Mouse (Mus musculus) stomach, embryonic 14.5 days (tissue): ENCODE measurements around the gene C130050O18Rik. TPM values are rescaled to one million over a fixed set of nuclear protein-coding genes. Genes with fewer than 3 reads are reported as not detected.

Experiments used
- ATAC-seq: fragments of 200-750 bp; cut with Nextera tagmentation; 2 replicates; pipeline ENCODE4 v1.8.0; 2017; ENCODE audit warnings: low read depth, moderate TSS enrichment; ENCODE audit not compliant: insufficient number of reproducible peaks, insufficient read depth, low FRiP score
- H3K27ac ChIP-seq: fragments of 300-500 bp; sonication (generic); 2 replicates; pipeline ENCODE4 v1.5.1; 2014; ENCODE audit warnings: mild to moderate bottlenecking, low read length, moderate library complexity, mixed read lengths
- H3K27me3 ChIP-seq: fragments of 300-500 bp; sonication (generic); 2 replicates; pipeline ENCODE4 v1.6.1; 2014; ENCODE audit warnings: low read length, control low read depth, mixed read lengths; ENCODE audit not compliant: control insufficient read depth, insufficient read depth
- H3K36me3 ChIP-seq: fragments of 300-500 bp; sonication (generic); 2 replicates; pipeline ENCODE4 v1.6.1; 2014; ENCODE audit warnings: mild to moderate bottlenecking, control low read depth, low read length, moderate library complexity, mixed read lengths; ENCODE audit not compliant: control insufficient read depth, insufficient read depth
- H3K4me1 ChIP-seq: fragments of 300-500 bp; sonication (generic); 2 replicates; pipeline ENCODE4 v1.6.1; 2014; ENCODE audit warnings: low read length, control low read depth, mixed read lengths; ENCODE audit not compliant: control insufficient read depth, insufficient read depth
- H3K4me2 ChIP-seq: fragments of 300-500 bp; sonication (generic); replicated peaks from 2 replicates; pipeline ENCODE4 v1.6.1; 2014; ENCODE audit warnings: low read depth, low read length, control low read depth
- H3K4me3 ChIP-seq: fragments of 300-500 bp; sonication (generic); 2 replicates; pipeline ENCODE4 v1.5.1; 2014; ENCODE audit warnings: low read depth, low read length, control low read depth
- H3K9ac ChIP-seq: fragments of 300-500 bp; sonication (generic); replicated peaks from 2 replicates; pipeline ENCODE4 v1.6.1; 2014; ENCODE audit warnings: low read depth, mild to moderate bottlenecking, control low read depth, low read length, moderate library complexity, mixed read lengths
- H3K9me3 ChIP-seq: fragments of 300-500 bp; sonication (generic); 2 replicates; pipeline ENCODE4 v1.6.1; 2016; ENCODE audit warnings: low read depth, low read length, control low read depth; ENCODE audit not compliant: control insufficient read depth
- WGBS: fragments of 180-500 bp; shearing (Covaris S2); extraction: QIAGEN DNeasy Blood & Tissue Kit; methylation state at CpG from one replicate; pipeline ENCODE4 v1.1.7; 2014; 5-methylcytosine and 5-hydroxymethylcytosine counted together
- polyA plus RNA-seq: library from polyadenylated mRNA; unstranded; fragments of >200 nt; fragmentation: Nextera tagmentation; extraction: Ambion mirVana; gene quantifications from 2 replicates; pipeline ENCODE4 v1.2.1, GENCODE M21; 2014

C130050O18Rik gene
- polyA plus RNA-seq, 1 experiment from 2014 or later = 0.48 TPM

- Histone ChIP-seq H3K27ac (no peak within 1 kb of the TSS), H3K4me1 (peaks cover 20% of the 10 kb centered on the region), H3K9ac (peak within 1 kb of the TSS; percentile 21), H3K9me3 (no peaks in the 10 kb centered on the region), H3K36me3 (no peaks in the 10 kb centered on the region), H3K4me2 (peak within 1 kb of the TSS; percentile 37), H3K27me3 (no peaks in the 10 kb centered on the region), H3K4me3 (peak within 1 kb of the TSS; percentile 22; the same call in 1 of the 2 replicates)
- 0 out of 2 replicates have a peak, but pooled peaks have one; percentile 25 for ATAC-seq
- 53% methylated on average over 21 of the region's 21 CpGs for WGBS
These were observed 18.2 kb downstream of the C130050O18Rik start, which contains the start of gene Gper1 for GRCm38 (mm10) chr5:139423026-139423865. Gper1 (plus strand) TSS chr5:139423151.

- no peaks in the 10 kb centered on the region for H3K27me3 ChIP-seq
- peaks cover 17% of the 10 kb centered on the region; the same call in 1 of the 2 replicates for H3K4me1 ChIP-seq
- H3K36me3 ChIP-seq = no peaks in the 10 kb centered on the region
- ATAC-seq = no peak
- H3K4me2 ChIP-seq = no peak overlapping the region
- H3K9me3 ChIP-seq = no peaks in the 10 kb centered on the region
- no peak overlapping the region for H3K4me3 ChIP-seq
- no peak overlapping the region for H3K9ac ChIP-seq
- no peak overlapping the region for H3K27ac ChIP-seq
- 72% methylated on average over 9 of the region's 9 CpGs for WGBS
These were observed 20.1 kb downstream of the C130050O18Rik start for GRCm38 (mm10) chr5:139425198-139425597.

- Histone ChIP-seq H3K27me3 (no peaks in the 10 kb centered on the region), H3K4me3 (no peak overlapping the region), H3K9ac (no peak overlapping the region), H3K4me1 (peaks cover 17% of the 10 kb centered on the region; the same call in 1 of the 2 replicates), H3K36me3 (no peaks in the 10 kb centered on the region), H3K4me2 (no peak overlapping the region), H3K9me3 (no peaks in the 10 kb centered on the region), H3K27ac (no peak overlapping the region)
- no peak for ATAC-seq
- WGBS = 84% methylated on average over 9 of the region's 9 CpGs
These were observed 21.9 kb downstream of the C130050O18Rik start for GRCm38 (mm10) chr5:139427001-139427400.

- no peaks in the 10 kb centered on the region for H3K27me3 ChIP-seq
- H3K9me3 ChIP-seq = no peaks in the 10 kb centered on the region
- H3K4me3 ChIP-seq = no peak overlapping the region
- H3K4me2 ChIP-seq = no peak overlapping the region
- H3K9ac ChIP-seq = no peak overlapping the region
- H3K27ac ChIP-seq = no peak overlapping the region
- H3K4me1 ChIP-seq = peaks cover 9% of the 10 kb centered on the region; the same call in 1 of the 2 replicates
- no peaks in the 10 kb centered on the region for H3K36me3 ChIP-seq
- ATAC-seq = no peak
- 79% methylated on average over 9 of the region's 9 CpGs for WGBS
These were observed 22.9 kb downstream of the C130050O18Rik start for GRCm38 (mm10) chr5:139427989-139428388.

GRCm38 (mm10) chr5:139429818-139430341 is 24.8 kb downstream of the C130050O18Rik start:
- no peak overlapping the region for H3K27ac ChIP-seq
- ATAC-seq = peak; percentile 50; the same call in 1 of the 2 replicates
- H3K4me2 ChIP-seq = no peak overlapping the region
- H3K4me1 ChIP-seq = peaks cover 3% of the 10 kb centered on the region; the same call in 1 of the 2 replicates
- no peaks in the 10 kb centered on the region for H3K27me3 ChIP-seq
- no peak overlapping the region for H3K9ac ChIP-seq
- no peak overlapping the region for H3K4me3 ChIP-seq
- WGBS = 33% methylated on average over 12 of the region's 12 CpGs
- H3K9me3 ChIP-seq = no peaks in the 10 kb centered on the region
- no peaks in the 10 kb centered on the region for H3K36me3 ChIP-seq

GRCm38 (mm10) chr5:139432333-139432732 is 27.3 kb downstream of the C130050O18Rik start:
- no peaks in the 10 kb centered on the region for H3K36me3 ChIP-seq
- no peak overlapping the region for H3K27ac ChIP-seq
- H3K9ac ChIP-seq = no peak overlapping the region
- WGBS = 87% methylated on average over 6 of the region's 6 CpGs
- no peak overlapping the region for H3K4me2 ChIP-seq
- no peaks in the 10 kb centered on the region for H3K27me3 ChIP-seq
- ATAC-seq = no peak
- H3K4me3 ChIP-seq = no peak overlapping the region
- peaks cover 3% of the 10 kb centered on the region; the same call in 1 of the 2 replicates for H3K4me1 ChIP-seq
- H3K9me3 ChIP-seq = no peaks in the 10 kb centered on the region

GRCm38 (mm10) chr5:139432747-139433508 is 27.8 kb downstream of the C130050O18Rik start:
- Histone ChIP-seq H3K27ac (no peak overlapping the region), H3K36me3 (no peaks in the 10 kb centered on the region), H3K27me3 (no peaks in the 10 kb centered on the region), H3K4me3 (no peak overlapping the region), H3K9me3 (no peaks in the 10 kb centered on the region), H3K9ac (no peak overlapping the region), H3K4me1 (peaks cover 3% of the 10 kb centered on the region; the same call in 1 of the 2 replicates), H3K4me2 (no peak overlapping the region)
- 77% methylated on average over 7 of the region's 7 CpGs for WGBS
- ATAC-seq = no peak
